In genomic region chr15:79928316-79928715, GRCm38 (mm10) we compare ENCODE assay signal across 8 mouse cellular contexts. TPM values are rescaled to one million over a fixed set of nuclear protein-coding genes. Genes with fewer than 3 reads are reported as not detected.
DNase-seq lines count a peak whose midpoint lies in the region; ATAC-seq and TF ChIP-seq lines count a peak whose summit lies in the region.

No protein-coding gene starts in this region.

- no peak for TF ChIP-seq RAD21 in MEL (IDR thresholded peaks at IDR 0.05; ENCODE audit: low read depth, low read length)

- no peak for TF ChIP-seq POLR2A in MEL (IDR thresholded peaks at IDR 0.05; ENCODE audit: control insufficient read depth in 1 of 2, insufficient read depth in 1 of 2, low read depth in 1 of 2, low read length in 2 of 2, poor library complexity in 1 of 2)

- peaks cover 6 to 8% of the 10 kb centered on the region in 2 experiments; a peak in 3 of 4 replicates for H3K4me1 ChIP-seq in heart, embryonic 14.5 days (ENCODE audit: control insufficient read depth in 2 of 2, insufficient read depth in 2 of 2, low read length in 2 of 2)
- peaks cover 11 to 24% of the 10 kb centered on the region in 2 experiments for H3K4me1 ChIP-seq in MEL (ENCODE audit: control insufficient read depth in 1 of 2, insufficient read depth in 2 of 2, low read length in 2 of 2)
- H3K4me1 ChIP-seq in heart, embryonic 16.5 days (ENCODE audit: control insufficient read depth, insufficient read depth, low read length): peaks cover 20% of the 10 kb centered on the region
- H3K4me1 ChIP-seq in midbrain, embryonic 10.5 days: peaks cover 36% of the 10 kb centered on the region

- H3K27ac ChIP-seq in heart, embryonic 14.5 days (replicated peaks in 1 of 2; ENCODE audit: control insufficient read depth in 1 of 2, insufficient read depth in 1 of 2, low read depth in 2 of 2, low read length in 2 of 2): no peak overlapping the region
- peak overlapping the region; percentile 84 for H3K27ac ChIP-seq in MEL (ENCODE audit: control insufficient read depth, low read depth, low read length)
- H3K27ac ChIP-seq in heart, embryonic 16.5 days (ENCODE audit: low read length): no peak overlapping the region
- peak overlapping the region; percentile 80; the same call in 1 of the 2 replicates for H3K27ac ChIP-seq in midbrain, embryonic 10.5 days (replicated peaks)

- no peak for DNase-seq in heart, postnatal 4 days
- no peak for DNase-seq in MEL (ENCODE audit: low read depth, low spot score)
- no peak for DNase-seq in midbrain, embryonic 10.5 days (ENCODE audit: low spot score)
- no peak for DNase-seq in left cerebral cortex, postnatal 14 days (ENCODE audit: low spot score in 2 of 2)
- DNase-seq in layer of hippocampus, postnatal 36 days: no peak
- no peak for DNase-seq in frontal cortex, postnatal 10 days (ENCODE audit: low spot score in 2 of 2)

- H3K79me2 ChIP-seq in MEL (ENCODE audit: control insufficient read depth, insufficient read depth, low read length, poor library complexity): no peaks in the 10 kb centered on the region; the same call in 1 of the 2 replicates

- 90% methylated on average over 3 of the region's 3 CpGs for WGBS in heart, embryonic 14.5 days
- WGBS in heart, embryonic 16.5 days: 83% methylated on average over 3 of the region's 3 CpGs
- 93% methylated on average over 3 of the region's 3 CpGs for WGBS in midbrain, embryonic 10.5 days

- H3K4me2 ChIP-seq in heart, embryonic 14.5 days (ENCODE audit: low read length): peak overlapping the region; percentile 84
- peak overlapping the region; percentile 76 for H3K4me2 ChIP-seq in heart, embryonic 16.5 days (ENCODE audit: low read depth, low read length)

- TF ChIP-seq EP300 in MEL (IDR thresholded peaks at IDR 0.05; ENCODE audit: low read depth in 1 of 2, low read length in 2 of 2): no peak

- intact Hi-C loops in left cerebral cortex, postnatal 14 days (cut with DNase I): no loop called here

- H3K9me3 ChIP-seq in heart, embryonic 14.5 days (ENCODE audit: control insufficient read depth, low read length): no peaks in the 10 kb centered on the region
- no peaks in the 10 kb centered on the region for H3K9me3 ChIP-seq in MEL (replicated peaks; ENCODE audit: insufficient read depth, low read length)
- H3K9me3 ChIP-seq in heart, embryonic 16.5 days (replicated peaks; ENCODE audit: control insufficient read depth, low read length): no peaks in the 10 kb centered on the region
- H3K9me3 ChIP-seq in midbrain, embryonic 10.5 days (replicated peaks): no peaks in the 10 kb centered on the region

- peak overlapping the region in 1 of 2 experiments; percentile 61; a peak in 2 of 4 replicates for H3K4me3 ChIP-seq in heart, embryonic 14.5 days (ENCODE audit: control insufficient read depth in 1 of 2, insufficient read depth in 1 of 2, low read depth in 1 of 2, low read length in 2 of 2)
- H3K4me3 ChIP-seq in MEL (ENCODE audit: control insufficient read depth in 1 of 2, insufficient read depth in 1 of 2, low read depth in 2 of 2, low read length in 2 of 2): peak overlapping the region; percentile 68 to 72; a peak in 3 of 4 replicates
- H3K4me3 ChIP-seq in heart, embryonic 16.5 days (ENCODE audit: low read length): peak overlapping the region; percentile 68; the same call in 1 of the 2 replicates
- peak overlapping the region; percentile 68 for H3K4me3 ChIP-seq in midbrain, embryonic 10.5 days

- no peak for TF ChIP-seq CTCF in MEL (IDR thresholded peaks at IDR 0.05 in 2 of 3, conservative IDR thresholded peaks at IDR 0.05 in 1 of 3; ENCODE audit: control insufficient read depth in 1 of 3, insufficient read depth in 1 of 3, low read depth in 2 of 3, low read length in 3 of 3, poor library complexity in 1 of 3, severe bottlenecking in 1 of 3)

- H3K36me3 ChIP-seq in heart, embryonic 14.5 days (ENCODE audit: control insufficient read depth, insufficient read depth, low read length): no peaks in the 10 kb centered on the region
- peaks cover 0 to 9% of the 10 kb centered on the region in 2 experiments; a peak in 2 of 4 replicates for H3K36me3 ChIP-seq in MEL (ENCODE audit: control insufficient read depth in 1 of 2, insufficient read depth in 2 of 2, low read length in 2 of 2)
- no peaks in the 10 kb centered on the region for H3K36me3 ChIP-seq in heart, embryonic 16.5 days (ENCODE audit: control insufficient read depth, insufficient read depth)
- H3K36me3 ChIP-seq in midbrain, embryonic 10.5 days: no peaks in the 10 kb centered on the region

- peak overlapping the region; percentile 76 for H3K9ac ChIP-seq in heart, embryonic 14.5 days (ENCODE audit: low read length)
- peak overlapping the region; percentile 72 for H3K9ac ChIP-seq in MEL (ENCODE audit: control insufficient read depth, low read depth, low read length, poor library complexity, severe bottlenecking)
- H3K9ac ChIP-seq in heart, embryonic 16.5 days (ENCODE audit: low read length): no peak overlapping the region; the same call in 1 of the 2 replicates

- peaks cover 31% of the 10 kb centered on the region for H3K27me3 ChIP-seq in heart, embryonic 14.5 days (ENCODE audit: control insufficient read depth, insufficient read depth, low read length)
- H3K27me3 ChIP-seq in MEL (ENCODE audit: control insufficient read depth in 1 of 2, insufficient read depth in 2 of 2, low read length in 2 of 2): no peaks in the 10 kb centered on the region
- peaks cover 18% of the 10 kb centered on the region for H3K27me3 ChIP-seq in heart, embryonic 16.5 days (ENCODE audit: control insufficient read depth, insufficient read depth, low read length)
- peaks cover 45% of the 10 kb centered on the region for H3K27me3 ChIP-seq in midbrain, embryonic 10.5 days (ENCODE audit: low read depth, poor library complexity, severe bottlenecking)

- no peak for ATAC-seq in heart, embryonic 14.5 days (ENCODE audit: insufficient number of reproducible peaks, insufficient read depth, low FRiP score, low read depth)
- ATAC-seq in heart, embryonic 16.5 days (replicated peaks; ENCODE audit: extremely low read depth, insufficient read depth, low FRiP score): no peak

TF ChIP-seq in MEL, 35 proteins besides CTCF, POLR2A, EP300 and RAD21:
- TF ChIP-seq GATA1 (IDR thresholded peaks at IDR 0.05; ENCODE audit: low read depth, low read length) (no peak), SIN3A (IDR thresholded peaks at IDR 0.05; ENCODE audit: low read length) (no peak), KAT2A (conservative IDR thresholded peaks at IDR 0.05; ENCODE audit: low read depth, low read length) (no peak), MYC (IDR thresholded peaks at IDR 0.05; ENCODE audit: low read depth, low read length) (no peak), ZKSCAN1 (IDR thresholded peaks at IDR 0.05; ENCODE audit: low read depth, low read length) (no peak), TBP (IDR thresholded peaks at IDR 0.05; ENCODE audit: low read depth, low read length) (no peak), ETS1 (IDR thresholded peaks at IDR 0.05; ENCODE audit: low read depth, low read length) (no peak), MEF2A (IDR thresholded peaks at IDR 0.05; ENCODE audit: extremely low read depth, insufficient replicate concordance, low read depth, low read length, poor library complexity, severe bottlenecking) (no peak), HCFC1 (IDR thresholded peaks at IDR 0.05; ENCODE audit: low read depth, low read length) (no peak), CHD2 (IDR thresholded peaks at IDR 0.05; ENCODE audit: low read length) (no peak), RCOR1 (IDR thresholded peaks at IDR 0.05; ENCODE audit: low read depth, low read length) (no peak), CHD1 (IDR thresholded peaks at IDR 0.05; ENCODE audit: low read depth, low read length) (no peak), NRF1 (IDR thresholded peaks at IDR 0.05; ENCODE audit: insufficient read depth, low read depth, low read length, poor library complexity, severe bottlenecking) (no peak), BHLHE40 (IDR thresholded peaks at IDR 0.05; ENCODE audit: borderline replicate concordance, low read depth, low read length) (no peak), GABPA (IDR thresholded peaks at IDR 0.05; ENCODE audit: low read depth, low read length) (no peak)

RNA-seq across cellular contexts. Expression of gene Apobec3, which starts 36.9 kb away (rescaled TPM):
- polyA plus RNA-seq in heart, embryonic 14.5 days (2014; fragmentation: Nextera tagmentation; extraction: Ambion mirVana): 12.9 and 13.3 TPM in 2 replicates
- total RNA-seq in heart, postnatal 4 days (2021): 10 to 100 TPM in 1 of 2 experiments, 1 to 10 TPM in 1; 8.7 to 10.1 TPM
- 17.2 and 22.2 TPM in 2 replicates for total RNA-seq in MEL (2012; rRNA removed)
- polyA plus RNA-seq in MEL (2012; ENCODE audit: insufficient read depth in 1 of 2, insufficient read length in 2 of 2, low read depth in 1 of 2, low replicate concordance in 2 of 2, missing spikeins in 1 of 2): 10 to 100 TPM in 1 of 2 experiments, not detected in 1; 38.6 TPM
- polyA plus RNA-seq in heart, embryonic 16.5 days (2015; fragmentation: Nextera tagmentation; extraction: Ambion mirVana): 25.1 and 40.7 TPM in 2 replicates
- 6.2 and 8.5 TPM in 2 replicates for polyA plus RNA-seq in midbrain, embryonic 10.5 days (2016; fragmentation: Nextera tagmentation; extraction: Ambion mirVana)
- total RNA-seq in left cerebral cortex, postnatal 14 days (2021): 1 to 10 TPM; 4.2 to 5.1 TPM
- 1 to 10 TPM; 3.9 to 6.7 TPM for total RNA-seq in layer of hippocampus, postnatal 36 days (2021)

RNA-seq across cellular contexts. Expression of gene Cbx7, which starts 42.6 kb away (rescaled TPM):
- polyA plus RNA-seq in heart, embryonic 14.5 days (2014; fragmentation: Nextera tagmentation; extraction: Ambion mirVana): 0.78 and 1.5 TPM in 2 replicates
- 1 to 10 TPM; 1.7 to 2.0 TPM for total RNA-seq in heart, postnatal 4 days (2021)
- total RNA-seq in MEL (2012; rRNA removed): 2.9 and 3.7 TPM in 2 replicates
- 10 to 100 TPM in 1 of 2 experiments, not detected in 1; 11.1 TPM for polyA plus RNA-seq in MEL (2012; ENCODE audit: insufficient read depth in 1 of 2, insufficient read length in 2 of 2, low read depth in 1 of 2, low replicate concordance in 2 of 2, missing spikeins in 1 of 2)
- polyA plus RNA-seq in heart, embryonic 16.5 days (2015; fragmentation: Nextera tagmentation; extraction: Ambion mirVana): 1.4 and 1.7 TPM in 2 replicates
- 2.9 and 3.5 TPM in 2 replicates for polyA plus RNA-seq in midbrain, embryonic 10.5 days (2016; fragmentation: Nextera tagmentation; extraction: Ambion mirVana)
- 10 to 100 TPM in 1 of 2 experiments, 1 to 10 TPM in 1; 9.9 to 11.9 TPM for total RNA-seq in left cerebral cortex, postnatal 14 days (2021)
- total RNA-seq in layer of hippocampus, postnatal 36 days (2021): 10 to 100 TPM; 40.4 to 44.8 TPM

Comparison
In these comparisons a context has a peak if more than half of its experiments do, and no peak if none do; other contexts are left out.
1. H3K27ac ChIP-seq: peak in MEL (single experiment) and midbrain, embryonic 10.5 days (single experiment); none in heart, embryonic 14.5 days (0 of 2) and heart, embryonic 16.5 days (single experiment).